Mouse (Mus musculus) liver, embryonic 15.5 days (tissue): ENCODE results near the gene Txlnb. TPM values are rescaled to one million over a fixed set of nuclear protein-coding genes. Genes with fewer than 3 reads are reported as not detected.

Source experiments
- ATAC-seq: fragments of 200-750 bp; cut with Nextera tagmentation; 2 replicates; pipeline ENCODE4 v1.8.0; 2017; ENCODE audit warnings: moderate number of reproducible peaks, mild to moderate bottlenecking, moderate library complexity; ENCODE audit not compliant: insufficient read depth
- H3K27ac ChIP-seq: fragments of 300-500 bp; sonication (generic); replicated peaks from 2 replicates; pipeline ENCODE4 v1.5.1; 2015; ENCODE audit warnings: mild to moderate bottlenecking, inconsistent platforms
- H3K27me3 ChIP-seq: fragments of 300-500 bp; sonication (generic); 2 replicates; pipeline ENCODE4 v1.6.1; 2015; ENCODE audit warnings: mild to moderate bottlenecking, inconsistent platforms
- H3K36me3 ChIP-seq: fragments of 300-500 bp; sonication (generic); replicated peaks from 2 replicates; pipeline ENCODE4 v1.6.1; 2015; ENCODE audit warnings: moderate library complexity, mild to moderate bottlenecking, inconsistent platforms
- H3K4me1 ChIP-seq: fragments of 300-500 bp; sonication (generic); replicated peaks from 2 replicates; pipeline ENCODE4 v1.6.1; 2015; ENCODE audit warnings: inconsistent platforms
- H3K4me2 ChIP-seq: fragments of 300-500 bp; sonication (generic); 2 replicates; pipeline ENCODE4 v1.6.1; 2015; ENCODE audit warnings: moderate library complexity, mild to moderate bottlenecking, inconsistent platforms
- H3K4me3 ChIP-seq: fragments of 300-500 bp; sonication (generic); replicated peaks from 2 replicates; pipeline ENCODE4 v1.5.1; 2015; ENCODE audit warnings: mild to moderate bottlenecking, inconsistent platforms
- H3K9ac ChIP-seq: fragments of 300-500 bp; sonication (generic); 2 replicates; pipeline ENCODE4 v1.6.1; 2015; ENCODE audit warnings: moderate library complexity, mild to moderate bottlenecking, inconsistent platforms
- H3K9me3 ChIP-seq: fragments of 300-500 bp; sonication (generic); replicated peaks from 2 replicates; pipeline ENCODE4 v1.6.1; 2016; ENCODE audit warnings: inconsistent platforms
- WGBS: fragments of 180-500 bp; shearing (Covaris S2); methylation state at CpG from one replicate; pipeline ENCODE4 v1.1.7; 2015; ENCODE audit warnings: mixed read lengths; ENCODE audit not compliant: insufficient replicate concordance; 5-methylcytosine and 5-hydroxymethylcytosine counted together
- polyA plus RNA-seq: library from polyadenylated mRNA; unstranded; fragments of >200 nt; fragmentation: Nextera tagmentation; extraction: Ambion mirVana; gene quantifications from 2 replicates; pipeline ENCODE4 v1.2.1, GENCODE M21; 2015

The Txlnb gene
- polyA plus RNA-seq, 1 experiment from 2014 or later, result 0.22 TPM

GRCm38 (mm10) chr10:17827391-17827790 is 31.4 kb downstream of the Txlnb start:
- Histone ChIP-seq H3K9ac (no peak overlapping the region), H3K4me1 (no peaks in the 10 kb centered on the region), H3K4me3 (no peak overlapping the region), H3K36me3 (no peaks in the 10 kb centered on the region), H3K4me2 (peak overlapping the region; percentile 4; the same call in 1 of the 2 replicates), H3K27ac (no peak overlapping the region), H3K9me3 (no peaks in the 10 kb centered on the region), H3K27me3 (no peaks in the 10 kb centered on the region)
- no peak for ATAC-seq
- 13% methylated on average over 12 of the region's 12 CpGs for WGBS

- Histone ChIP-seq H3K9ac (no peak overlapping the region), H3K4me2 (no peak overlapping the region), H3K4me3 (no peak overlapping the region), H3K4me1 (no peaks in the 10 kb centered on the region), H3K9me3 (no peaks in the 10 kb centered on the region), H3K27ac (no peak overlapping the region), H3K36me3 (no peaks in the 10 kb centered on the region), H3K27me3 (no peaks in the 10 kb centered on the region)
- ATAC-seq, result no peak
- 66% methylated on average over 4 of the region's 4 CpGs for WGBS
These were observed 33.2 kb downstream of the Txlnb start for GRCm38 (mm10) chr10:17829205-17829604.

GRCm38 (mm10) chr10:17831041-17831440 is 35.0 kb downstream of the Txlnb start:
- H3K27me3 ChIP-seq, result no peaks in the 10 kb centered on the region
- H3K4me3 ChIP-seq, result no peak overlapping the region
- ATAC-seq, result no peak
- no peaks in the 10 kb centered on the region for H3K9me3 ChIP-seq
- no peak overlapping the region for H3K4me2 ChIP-seq
- no peaks in the 10 kb centered on the region for H3K4me1 ChIP-seq
- whole genome bisulfite sequencing, result 38% methylated on average over 3 of the region's 3 CpGs
- no peak overlapping the region for H3K27ac ChIP-seq
- H3K36me3 ChIP-seq, result no peaks in the 10 kb centered on the region
- no peak overlapping the region for H3K9ac ChIP-seq

- no peak overlapping the region for H3K27ac ChIP-seq
- no peak for ATAC-seq
- WGBS, result 60% methylated on average over 6 of the region's 6 CpGs
- no peak overlapping the region for H3K4me3 ChIP-seq
- H3K36me3 ChIP-seq, result no peaks in the 10 kb centered on the region
- no peaks in the 10 kb centered on the region for H3K9me3 ChIP-seq
- H3K4me1 ChIP-seq, result no peaks in the 10 kb centered on the region
- no peak overlapping the region for H3K4me2 ChIP-seq
- H3K9ac ChIP-seq, result no peak overlapping the region
- H3K27me3 ChIP-seq, result no peaks in the 10 kb centered on the region
These were observed 39.0 kb downstream of the Txlnb start for GRCm38 (mm10) chr10:17835031-17835430.

GRCm38 (mm10) chr10:17836275-17836674 is 40.2 kb downstream of the Txlnb start:
- WGBS, result 53% methylated on average over 1 of the region's 1 CpGs
- ATAC-seq, result no peak
- Histone ChIP-seq H3K27me3 (no peaks in the 10 kb centered on the region), H3K9me3 (no peaks in the 10 kb centered on the region), H3K4me2 (no peak overlapping the region), H3K4me3 (no peak overlapping the region), H3K4me1 (no peaks in the 10 kb centered on the region), H3K27ac (no peak overlapping the region), H3K36me3 (no peaks in the 10 kb centered on the region), H3K9ac (no peak overlapping the region)

- 53% methylated on average over 3 of the region's 3 CpGs for WGBS
- ATAC-seq, result no peak
- no peaks in the 10 kb centered on the region for H3K36me3 ChIP-seq
- no peak overlapping the region for H3K27ac ChIP-seq
- no peaks in the 10 kb centered on the region for H3K4me1 ChIP-seq
- H3K9me3 ChIP-seq, result no peaks in the 10 kb centered on the region
- H3K9ac ChIP-seq, result no peak overlapping the region
- no peaks in the 10 kb centered on the region for H3K27me3 ChIP-seq
- no peak overlapping the region for H3K4me2 ChIP-seq
- H3K4me3 ChIP-seq, result no peak overlapping the region
These were observed 46.0 kb downstream of the Txlnb start for GRCm38 (mm10) chr10:17842030-17842429.

- Histone ChIP-seq H3K4me1 (no peaks in the 10 kb centered on the region), H3K9me3 (no peaks in the 10 kb centered on the region), H3K27me3 (no peaks in the 10 kb centered on the region), H3K27ac (no peak overlapping the region), H3K36me3 (no peaks in the 10 kb centered on the region), H3K4me3 (no peak overlapping the region), H3K9ac (no peak overlapping the region), H3K4me2 (no peak overlapping the region)
- WGBS, result 58% methylated on average over 4 of the region's 4 CpGs
- ATAC-seq, result no peak
These were observed 48.9 kb downstream of the Txlnb start for GRCm38 (mm10) chr10:17844781-17845537.

- Histone ChIP-seq H3K4me3 (no peak overlapping the region), H3K9ac (no peak overlapping the region), H3K27ac (no peak overlapping the region), H3K4me1 (no peaks in the 10 kb centered on the region), H3K27me3 (no peaks in the 10 kb centered on the region), H3K36me3 (no peaks in the 10 kb centered on the region), H3K4me2 (no peak overlapping the region), H3K9me3 (no peaks in the 10 kb centered on the region)
- 60% methylated on average over 9 of the region's 9 CpGs for WGBS
- no peak for ATAC-seq
These were observed 61.7 kb downstream of the Txlnb start for GRCm38 (mm10) chr10:17857647-17858261.

GRCm38 (mm10) chr10:17860701-17861480 is 64.9 kb downstream of the Txlnb start:
- Histone ChIP-seq H3K4me2 (no peak overlapping the region), H3K9me3 (no peaks in the 10 kb centered on the region), H3K4me1 (no peaks in the 10 kb centered on the region), H3K36me3 (no peaks in the 10 kb centered on the region), H3K4me3 (no peak overlapping the region), H3K9ac (no peak overlapping the region), H3K27ac (no peak overlapping the region), H3K27me3 (no peaks in the 10 kb centered on the region)
- WGBS, result 55% methylated on average over 6 of the region's 6 CpGs
- no peak for ATAC-seq

GRCm38 (mm10) chr10:17869822-17870662 is 74.0 kb downstream of the Txlnb start:
- 30% methylated on average over 5 of the region's 5 CpGs for WGBS
- Histone ChIP-seq H3K4me1 (no peaks in the 10 kb centered on the region), H3K27ac (no peak overlapping the region), H3K27me3 (no peaks in the 10 kb centered on the region), H3K9ac (no peak overlapping the region), H3K9me3 (no peaks in the 10 kb centered on the region), H3K4me3 (no peak overlapping the region), H3K36me3 (no peaks in the 10 kb centered on the region), H3K4me2 (no peak overlapping the region)
- no peak for ATAC-seq
